Mouse (Mus musculus): ENCODE measurements around the gene Hyal1.

The Hyal1 gene

DNA sequence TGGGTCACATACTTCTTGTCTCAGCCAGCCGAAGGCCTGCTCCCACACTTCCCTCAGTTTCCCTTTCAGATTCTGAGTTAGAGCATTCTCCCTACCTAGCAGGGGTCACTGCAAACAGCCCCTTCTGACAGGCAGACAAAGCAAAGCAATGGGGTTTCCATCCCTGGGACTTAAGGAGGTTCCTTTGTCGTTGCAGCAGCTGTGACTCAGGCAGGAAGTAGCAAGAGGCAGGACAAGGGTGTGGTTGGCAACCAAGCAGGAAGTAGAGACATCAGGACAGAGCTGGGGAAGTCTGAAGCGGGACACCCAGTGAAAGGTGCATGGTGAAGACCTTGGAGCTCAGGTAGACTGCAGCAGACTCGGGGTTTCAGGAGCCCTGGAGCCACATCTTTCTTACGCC lies 47.8 kb downstream of the Hyal1 start:
- DNase-seq, result no peak

DNA sequence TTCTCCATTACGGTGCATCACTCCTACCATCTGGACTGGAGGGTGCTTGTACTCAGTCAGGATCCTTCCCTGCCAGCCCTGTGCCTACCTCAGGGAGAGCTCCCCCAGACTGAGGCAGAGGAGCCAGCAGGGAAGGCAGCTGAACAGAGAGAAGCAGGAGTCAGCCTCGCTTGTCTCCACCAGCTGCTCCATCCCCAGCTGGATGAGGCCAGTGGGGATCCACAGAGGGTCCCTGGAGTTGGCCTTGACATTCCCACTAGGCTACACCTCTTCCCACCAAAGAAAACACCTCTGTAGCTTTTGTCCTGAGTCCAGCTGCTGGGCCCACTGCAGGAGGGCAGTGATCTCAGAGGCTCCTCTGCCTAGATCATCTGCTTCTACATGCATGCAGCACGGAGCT lies 48.2 kb downstream of the Hyal1 start:
- no peak for DNase-seq

DNA sequence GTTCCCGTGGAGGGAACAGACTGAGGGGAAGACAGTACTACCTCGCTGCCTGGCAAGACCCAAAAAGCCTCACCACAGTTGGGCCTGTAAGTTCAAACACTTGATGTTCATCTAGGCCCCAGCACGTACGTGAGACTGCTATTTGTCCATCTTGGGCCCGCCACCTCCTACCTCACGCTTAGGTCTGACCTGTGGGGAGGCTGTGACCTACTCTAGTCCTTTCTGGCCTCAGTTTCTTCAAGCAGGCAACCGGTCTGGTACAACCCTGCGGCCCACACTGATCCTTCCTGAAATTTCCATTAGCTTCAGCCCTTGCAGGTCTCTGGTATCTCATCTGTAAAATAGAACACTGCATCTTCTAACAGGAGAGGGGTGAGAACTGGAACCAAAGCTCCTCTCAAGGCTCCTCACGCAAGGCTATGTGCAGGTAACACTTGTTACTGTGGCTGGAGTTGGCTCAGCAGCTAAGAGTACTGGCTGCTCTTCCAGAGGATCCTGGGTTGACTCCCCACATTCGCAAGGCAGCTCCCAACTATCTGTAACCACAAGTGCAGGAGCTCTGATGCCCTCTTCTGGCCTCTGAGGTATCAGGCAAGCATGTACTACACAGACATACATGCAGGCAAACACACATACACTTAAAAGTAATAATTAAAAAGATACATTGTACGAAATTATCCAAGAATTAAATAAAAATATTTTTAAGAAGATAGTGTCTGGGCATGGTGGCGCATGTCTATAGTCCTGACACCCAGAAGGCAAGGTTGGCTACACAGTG lies 48.8 kb downstream of the Hyal1 start:
- no peak for DNase-seq

DNA sequence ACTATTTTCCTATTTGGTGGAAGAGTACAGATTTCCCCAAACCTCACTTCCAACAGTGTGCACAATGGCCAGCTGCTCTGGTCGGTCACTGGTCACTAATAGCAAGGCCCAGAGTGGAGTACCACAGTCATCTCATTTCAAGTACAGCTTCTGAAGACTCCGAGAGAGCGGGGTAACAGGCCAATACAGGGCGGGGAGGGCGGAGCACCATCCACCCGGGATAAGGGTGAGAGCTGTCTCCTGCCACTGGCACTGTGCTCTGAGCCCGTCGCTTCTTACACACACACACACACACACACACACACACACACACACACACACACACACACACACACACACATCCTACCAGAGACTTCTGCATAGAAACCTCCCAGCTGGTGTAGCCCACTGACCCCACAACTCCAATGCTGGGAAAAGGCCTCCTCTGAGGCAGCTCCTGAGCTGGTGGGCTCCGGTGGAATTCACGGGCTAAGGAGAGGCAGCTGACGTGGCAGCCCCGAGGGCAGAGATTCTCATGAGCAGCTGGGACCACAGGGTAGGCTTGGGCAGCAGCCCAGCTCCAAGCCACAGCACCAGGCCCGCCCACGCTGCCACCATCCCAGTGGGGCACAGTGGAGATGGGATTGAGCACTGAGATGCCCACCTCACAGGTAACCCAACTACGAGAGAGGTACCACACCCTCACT lies 49.6 kb downstream of the Hyal1 start:
- peak in 1 of 2 experiments; percentile 45 for DNase-seq

DNA sequence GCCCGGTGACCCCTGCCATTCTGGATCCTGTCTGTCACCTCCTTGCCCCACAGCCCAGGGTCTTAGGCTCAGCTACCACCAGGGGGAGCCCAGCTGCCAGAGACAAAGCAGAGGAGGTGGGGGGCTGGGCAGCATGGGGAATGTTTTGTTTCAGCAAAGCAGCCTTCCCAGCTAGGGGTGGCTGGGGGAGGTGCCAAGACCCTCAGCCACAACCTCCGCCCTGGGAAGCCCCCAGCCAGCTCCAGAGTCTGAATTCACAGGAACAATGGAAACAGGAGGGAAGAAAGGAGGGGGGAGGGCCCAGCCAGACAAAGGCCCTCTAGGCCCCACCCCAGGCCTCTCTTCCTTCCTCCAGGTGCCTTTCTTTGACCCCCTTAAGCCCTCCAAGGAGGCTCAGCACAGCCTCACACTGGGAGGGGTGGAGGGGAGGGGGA lies 50.1 kb downstream of the Hyal1 start:
- DNase-seq, result peak; percentile 65 to 77

DNA sequence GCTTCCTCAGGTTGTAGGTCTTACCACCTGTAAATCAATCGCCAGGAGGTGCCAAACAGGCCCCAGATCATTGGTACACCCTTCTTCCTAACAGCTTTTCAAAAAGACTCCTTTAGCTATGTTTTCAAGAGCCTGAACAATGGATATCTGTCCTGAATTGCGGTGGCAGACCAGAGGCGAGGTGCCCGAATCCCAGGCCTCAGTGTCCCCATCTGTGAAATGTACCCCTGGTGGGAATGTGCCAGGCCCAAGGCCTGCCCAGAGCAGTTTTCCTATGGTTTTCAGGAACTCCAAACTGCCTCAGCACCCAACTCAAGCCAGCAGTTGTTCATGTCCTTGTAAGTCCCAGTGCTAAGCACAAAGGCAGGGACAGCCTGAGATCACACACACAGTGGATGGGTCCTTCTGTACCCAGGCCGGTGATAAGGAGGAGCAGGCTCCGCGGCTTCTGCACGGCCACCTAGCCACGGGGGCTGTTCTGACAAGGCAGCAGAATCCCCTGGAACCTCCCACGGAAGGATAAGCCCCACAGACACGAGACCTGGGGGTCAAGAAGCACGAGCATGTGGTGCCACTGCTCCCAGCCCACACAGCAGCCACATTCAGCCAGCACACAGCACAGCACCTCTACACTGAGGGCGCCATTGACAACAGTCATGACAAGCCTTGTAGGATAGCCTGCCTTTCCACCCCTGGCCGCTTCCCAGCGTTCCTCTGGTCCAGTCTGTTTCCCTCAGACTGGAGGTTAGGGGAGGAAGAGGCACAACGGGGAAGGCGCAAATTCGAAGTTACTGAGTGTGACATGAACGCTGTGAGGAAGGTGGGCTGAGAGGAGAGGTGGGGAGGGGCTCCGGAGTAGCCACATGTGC lies 50.9 kb downstream of the Hyal1 start:
- DNase-seq, result no peak

DNA sequence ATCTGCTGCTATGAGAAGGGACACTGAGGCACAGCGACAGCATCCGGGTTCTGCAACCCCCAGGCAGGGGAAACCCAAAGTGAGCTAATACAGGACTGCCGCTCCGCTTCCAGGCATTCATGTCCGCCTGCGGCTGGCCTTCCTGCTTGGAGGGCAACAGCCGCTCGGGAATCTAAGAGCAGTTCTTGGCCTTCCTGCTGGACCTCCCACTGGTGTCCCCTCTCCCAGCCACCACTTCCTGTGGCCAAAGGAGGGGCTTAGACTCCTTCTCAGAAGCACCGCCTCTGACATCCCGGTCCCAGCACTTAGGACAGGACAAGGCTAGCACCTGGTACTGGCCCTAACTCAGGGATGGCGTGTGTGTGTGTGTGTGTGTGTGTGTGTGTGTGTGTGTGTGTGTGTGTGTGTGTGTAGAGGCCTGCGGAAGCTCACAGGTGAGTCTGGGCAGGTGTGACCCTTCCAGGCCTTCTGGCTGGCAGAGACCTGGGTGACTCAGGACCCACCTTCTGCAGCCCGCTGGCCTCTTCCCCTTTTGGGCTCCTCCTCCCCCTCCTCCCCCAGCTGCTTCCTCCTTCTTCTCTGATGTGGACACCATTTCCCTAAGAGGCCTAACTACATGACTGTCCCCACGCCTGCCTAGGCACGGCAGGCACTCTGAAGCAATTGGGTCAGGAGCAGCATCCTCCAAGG lies 52.1 kb downstream of the Hyal1 start:
- no peak for DNase-seq

DNA sequence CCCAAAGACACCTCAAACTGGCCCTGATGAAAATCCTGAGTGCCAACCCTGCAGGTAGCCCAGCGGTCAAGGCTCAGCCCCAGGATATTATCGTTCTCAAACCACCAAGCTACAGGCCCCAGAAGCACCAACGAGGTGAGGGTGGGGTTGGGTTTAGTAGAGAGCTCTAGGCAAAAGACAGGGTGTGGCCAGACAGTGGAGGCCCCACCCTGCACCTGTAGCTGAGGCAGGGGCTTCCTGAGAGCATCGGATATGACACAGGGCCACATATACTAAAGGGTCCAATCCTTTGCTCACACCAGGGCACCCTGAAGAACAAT lies 52.6 kb downstream of the Hyal1 start:
- no peak for DNase-seq

DNA sequence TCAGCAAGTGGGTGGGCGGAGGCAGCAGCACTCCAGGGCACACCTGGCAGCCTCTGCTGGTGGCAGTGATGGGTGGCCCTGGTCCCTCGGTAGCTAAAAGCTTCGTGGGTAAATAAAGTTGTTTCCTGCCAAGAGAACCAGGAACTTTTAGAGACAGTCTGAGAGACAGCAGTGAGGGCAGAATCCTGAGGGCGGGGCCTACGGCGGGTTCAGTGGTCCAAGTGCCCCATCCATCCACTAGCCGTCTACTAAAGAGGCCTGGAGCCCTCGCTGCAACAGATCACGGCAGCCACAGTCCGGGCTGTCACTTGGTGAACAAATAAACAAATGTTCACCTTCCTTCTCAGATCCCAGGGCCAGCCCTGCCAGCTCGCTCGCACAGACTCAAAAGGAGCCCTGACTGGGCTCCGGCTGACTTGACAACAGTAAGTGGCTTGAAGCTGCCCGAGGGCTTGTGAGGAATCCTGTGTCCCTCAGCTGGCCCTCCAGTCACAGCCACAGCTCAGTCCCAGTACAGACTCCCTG lies 53.2 kb downstream of the Hyal1 start:
- no peak for DNase-seq

DNA sequence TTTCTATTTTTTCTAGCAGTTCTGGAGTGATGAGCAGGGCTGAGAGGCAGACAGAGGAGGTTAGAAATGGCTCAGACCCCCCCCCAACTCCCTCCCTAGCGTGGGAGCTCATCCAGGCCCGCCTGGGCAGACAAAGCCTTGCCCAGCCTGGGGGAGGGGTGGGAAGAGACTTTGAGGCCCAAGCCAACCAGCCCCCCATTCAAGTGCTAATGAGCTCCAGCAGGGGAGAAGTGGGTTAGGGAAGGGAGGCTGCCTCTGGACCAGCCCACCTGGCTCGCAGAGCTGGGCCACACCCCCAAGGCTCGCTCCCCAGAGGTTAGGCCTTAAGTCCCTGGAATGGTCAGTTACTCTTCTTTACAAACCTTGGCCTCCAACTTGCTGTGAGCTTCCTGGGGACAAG lies 53.8 kb downstream of the Hyal1 start:
- no peak for DNase-seq
